Mouse (Mus musculus) testis, postnatal 10 days (tissue): Measurements from ENCODE around the gene Snapc4.

Experiments
- DNase-seq: peaks from one replicate; pipeline ENCODE4 v3.0.0; 2021; ENCODE audit warnings: low spot score

The Snapc4 gene

DNA sequence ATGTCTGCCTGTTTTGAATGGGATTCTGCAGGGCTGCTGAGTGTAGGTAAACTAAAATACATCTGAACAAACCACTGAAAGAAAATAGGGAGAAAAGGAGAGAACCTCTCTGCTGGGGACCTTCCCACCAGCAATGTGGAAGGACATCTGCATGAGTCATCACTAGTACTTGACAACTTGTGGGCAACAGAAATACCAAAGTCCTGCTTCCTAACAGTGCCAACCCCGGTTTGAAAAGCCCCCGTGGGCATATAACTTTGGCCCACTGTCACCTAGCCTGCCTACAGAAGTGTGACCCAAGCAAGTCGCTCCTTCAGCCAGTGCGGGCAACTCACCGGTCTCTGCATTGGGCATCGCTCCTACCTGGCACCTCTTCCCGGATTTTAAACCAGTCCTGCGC, 8.1 kb downstream of the Snapc4 start:
- no peak for DNase-seq

GRCm38 (mm10) chr2:26368572-26368971, 11.9 kb downstream of the Snapc4 start:
- DNase-seq: no peak

DNA sequence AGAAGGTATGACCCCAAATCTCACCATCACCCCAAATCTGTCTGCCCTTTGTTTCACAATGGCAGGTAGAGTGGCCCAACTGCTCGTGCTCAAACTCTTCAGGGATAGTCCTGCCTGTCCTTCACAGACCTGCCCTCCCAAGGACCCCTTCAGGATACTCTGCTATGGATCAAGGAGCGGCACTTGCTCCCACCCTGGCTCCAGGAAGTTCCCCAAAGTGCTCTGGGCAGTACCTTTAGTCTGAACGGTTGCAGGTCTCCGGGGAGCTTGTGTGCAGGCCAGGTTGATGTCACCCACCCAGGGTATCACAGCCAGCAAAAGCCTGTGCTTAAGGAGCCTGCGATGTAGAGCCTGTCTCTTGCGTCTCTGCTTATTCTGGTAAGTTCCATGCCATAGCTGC, 12.5 kb downstream of the Snapc4 start:
- DNase-seq: no peak

- DNase-seq: peak; percentile 90
These were observed 15.6 kb downstream of the Snapc4 start for GRCm38 (mm10) chr2:26364738-26365465.

DNA sequence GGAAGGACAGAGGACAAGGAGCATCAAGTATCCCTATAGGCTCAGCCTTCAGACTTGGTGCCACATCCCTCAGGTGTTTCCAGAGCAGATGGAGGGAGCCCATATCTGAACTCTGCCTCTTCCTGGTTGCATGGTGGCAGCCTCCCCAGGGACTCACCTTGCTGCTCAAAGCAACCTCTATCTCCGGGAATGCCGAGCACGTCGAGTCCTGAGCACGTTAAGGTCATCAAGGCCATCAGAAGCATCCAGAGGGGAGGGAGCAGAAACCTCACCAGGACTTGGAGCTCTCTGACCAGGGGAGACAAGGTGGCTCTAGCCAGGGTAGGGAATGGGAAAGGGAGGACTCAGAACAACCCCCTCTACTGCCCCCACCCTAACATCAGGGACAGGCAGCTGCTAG, 17.0 kb downstream of the Snapc4 start:
- DNase-seq: no peak

- DNase-seq: no peak
These were observed 17.5 kb downstream of the Snapc4 start for GRCm38 (mm10) chr2:26362991-26363390.

DNA sequence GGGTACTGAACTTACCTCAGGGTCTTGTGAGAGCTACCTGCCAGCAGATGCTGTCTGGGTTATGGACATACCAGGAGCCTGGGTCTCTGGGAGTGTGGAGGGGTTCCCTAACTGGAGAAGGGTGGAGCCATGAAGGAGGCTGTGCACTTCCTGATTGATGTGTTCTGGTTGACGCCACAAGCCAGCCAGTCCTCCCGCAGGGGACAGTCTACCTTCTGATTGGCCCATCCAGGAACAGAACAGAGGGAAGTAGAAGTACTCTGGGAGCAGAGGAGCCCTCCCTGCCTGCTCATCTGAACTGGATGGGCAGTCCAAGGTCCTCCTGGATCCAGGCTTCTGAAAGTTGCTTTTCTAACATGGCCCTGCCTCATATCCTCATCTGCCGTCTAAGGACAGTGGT, 19.7 kb downstream of the Snapc4 start, which contains the start of gene Card9:
TSS of gene Card9 (minus strand) at position 147 of the 400 bp plus-strand sequence.
- no peak for DNase-seq

GRCm38 (mm10) chr2:26359983-26360382, 20.5 kb downstream of the Snapc4 start:
- no peak for DNase-seq

DNA sequence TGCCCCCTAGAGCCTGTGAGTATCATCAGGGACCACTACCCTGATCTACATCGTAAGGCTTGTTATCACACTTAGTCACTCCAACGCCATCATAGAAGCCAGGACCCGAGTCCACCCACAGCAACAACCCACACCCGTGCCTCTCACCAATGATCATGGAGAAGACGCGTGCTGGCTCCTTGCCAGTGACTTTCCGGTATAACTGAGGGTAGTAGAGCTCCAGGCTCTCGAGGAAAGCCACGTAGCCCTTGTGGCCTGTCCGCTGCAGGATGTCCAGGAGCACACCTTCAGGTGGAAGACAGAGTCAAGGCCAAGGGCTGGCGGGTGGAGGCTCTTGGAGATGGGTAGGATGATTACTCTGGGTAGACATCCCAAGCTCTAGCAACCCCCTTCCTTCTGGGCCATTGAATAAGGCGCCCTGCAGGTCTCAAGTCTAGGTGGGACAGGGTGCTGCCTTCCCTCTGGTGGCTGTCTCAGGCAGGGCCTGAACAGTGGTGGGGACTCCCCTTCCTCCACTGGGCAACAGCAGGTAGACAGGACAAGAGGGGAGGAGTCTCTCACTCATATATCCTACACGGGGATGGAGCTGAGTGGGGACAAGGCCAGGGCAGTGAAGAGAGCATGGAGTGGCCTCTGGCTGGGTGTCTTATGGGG, 21.7 kb downstream of the Snapc4 start:
- no peak for DNase-seq

DNA sequence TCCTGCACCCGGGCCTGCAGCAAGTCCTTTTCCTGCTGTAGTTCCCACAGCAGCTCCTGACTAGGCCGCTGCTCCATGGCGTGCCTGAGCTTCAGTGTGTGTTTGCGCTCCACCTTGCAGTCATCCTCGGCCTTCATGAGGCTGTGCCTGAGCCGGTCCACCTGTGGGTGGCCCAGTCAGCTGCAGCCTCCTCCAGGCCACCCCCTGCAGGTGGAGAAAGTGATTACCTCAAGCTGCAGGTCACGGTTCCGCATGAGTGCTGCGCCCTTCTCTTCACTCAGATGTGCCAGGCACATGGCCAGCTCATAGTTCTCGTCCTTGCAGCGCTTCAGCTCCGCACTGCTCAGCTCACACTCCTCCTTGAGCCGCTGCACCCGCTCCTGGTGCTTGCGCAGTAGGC, 23.0 kb downstream of the Snapc4 start:
- DNase-seq: no peak

DNA sequence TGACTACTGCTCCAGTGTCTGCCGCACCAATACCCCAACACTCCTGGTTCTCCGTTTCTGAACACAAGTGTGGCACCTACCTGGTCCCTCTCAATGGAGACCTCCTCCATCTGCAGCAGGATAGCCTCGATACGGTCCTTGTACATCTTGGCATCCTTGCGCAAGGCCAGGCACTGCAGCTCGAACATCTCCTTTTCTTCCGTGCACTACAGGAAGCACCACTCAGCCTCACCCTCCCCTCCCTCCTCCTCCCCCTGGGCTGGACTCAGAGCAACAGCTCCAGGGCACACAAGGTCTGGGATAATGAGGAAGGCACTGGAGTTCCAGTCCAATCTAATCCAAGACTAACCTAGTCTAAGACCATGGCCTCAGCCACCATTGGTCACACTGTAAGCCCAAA, 23.8 kb downstream of the Snapc4 start:
- no peak for DNase-seq

DNA sequence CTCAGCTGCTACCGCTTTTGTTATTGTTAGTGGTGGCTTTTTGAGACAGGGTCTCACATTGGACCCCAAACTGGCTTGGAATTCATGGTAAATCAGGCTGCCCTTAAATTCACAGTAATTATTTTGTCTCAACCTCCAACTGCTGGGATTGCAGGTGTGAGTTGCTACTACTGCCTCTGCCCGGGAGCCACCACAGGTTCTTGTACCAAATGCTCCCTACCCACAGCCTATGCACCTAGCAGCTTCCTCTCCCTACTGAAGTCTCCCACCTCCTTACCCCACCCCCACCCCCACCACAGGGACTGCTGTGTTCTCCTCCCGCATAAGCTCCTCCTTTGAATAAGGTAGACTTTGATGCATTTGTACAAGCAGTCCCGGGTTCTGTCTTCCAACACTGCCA, 24.2 kb downstream of the Snapc4 start:
- no peak for DNase-seq

DNA sequence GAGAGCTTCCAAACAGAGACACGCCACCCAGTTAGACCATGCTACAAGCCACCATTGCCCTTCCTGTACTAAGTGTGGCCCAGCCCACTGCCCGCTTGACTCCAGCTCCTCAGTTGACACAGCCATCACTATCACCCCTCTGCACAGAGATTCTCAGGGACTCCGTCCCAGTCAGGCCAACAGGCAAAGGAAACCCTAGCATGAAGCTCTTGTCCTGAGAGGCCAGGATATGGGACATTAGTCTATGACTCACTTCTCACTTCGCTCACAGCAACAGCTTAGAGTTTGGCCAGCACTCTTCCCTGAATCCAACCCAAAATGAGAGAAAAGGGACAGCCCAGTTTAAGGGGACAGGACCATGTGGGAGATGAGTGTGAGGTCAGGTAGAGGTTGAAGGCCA, 26.1 kb downstream of the Snapc4 start:
- no peak for DNase-seq

GRCm38 (mm10) chr2:26353066-26353980, 27.1 kb downstream of the Snapc4 start:
- no peak for DNase-seq

GRCm38 (mm10) chr2:26352291-26352910, 28.1 kb downstream of the Snapc4 start:
- DNase-seq: no peak

DNA sequence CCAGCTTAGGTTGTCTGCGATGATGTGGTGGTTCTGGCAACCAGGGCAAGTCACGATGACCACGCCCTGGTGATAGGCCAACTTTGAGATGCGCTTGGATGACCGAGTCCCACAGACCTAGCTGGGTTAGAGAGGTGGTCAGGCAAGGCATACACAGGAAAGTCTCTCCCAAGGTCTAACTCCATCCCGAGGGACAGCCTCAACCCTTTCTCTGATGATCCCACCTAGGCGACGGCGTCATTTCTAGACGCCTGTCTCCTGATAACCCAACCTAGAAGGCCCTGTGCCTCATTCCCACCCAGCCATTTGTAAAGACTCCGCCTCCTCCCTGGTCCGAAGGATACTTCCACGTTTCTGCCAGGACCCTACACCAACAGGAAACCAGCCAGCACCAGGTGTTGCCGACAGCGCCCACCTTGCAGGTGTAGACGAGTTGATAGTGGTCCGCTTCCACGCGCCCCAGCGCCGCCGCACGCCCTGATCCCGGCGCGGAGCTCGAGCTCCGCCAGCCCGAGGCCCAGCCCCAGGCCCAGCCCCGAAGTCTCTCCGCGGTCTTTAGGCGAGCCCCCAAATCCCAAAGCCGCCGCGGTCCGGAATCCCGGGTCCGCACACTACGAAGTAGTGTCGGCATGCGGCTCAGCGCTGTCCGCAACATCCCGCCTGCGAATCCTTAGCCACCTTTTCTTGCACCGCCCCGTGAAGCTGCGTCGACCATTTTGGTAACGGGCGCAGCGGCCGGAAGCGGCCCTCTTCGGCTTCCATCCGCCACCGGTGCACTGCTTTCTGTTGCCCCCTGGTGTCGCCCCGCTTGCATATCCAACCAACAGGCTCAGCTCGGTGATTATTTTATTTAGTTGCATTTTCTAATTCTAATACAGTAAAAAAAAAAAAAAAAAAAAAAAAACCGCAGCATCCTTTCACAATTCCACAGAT, 28.8 kb downstream of the Snapc4 start, which contains the start of gene Dnlz:
TSS of gene Dnlz (minus strand) at position 753 of the 933 bp plus-strand sequence.
- DNase-seq: peak; percentile 95

GRCm38 (mm10) chr2:26348241-26348640, 32.2 kb downstream of the Snapc4 start:
- DNase-seq: no peak

DNA sequence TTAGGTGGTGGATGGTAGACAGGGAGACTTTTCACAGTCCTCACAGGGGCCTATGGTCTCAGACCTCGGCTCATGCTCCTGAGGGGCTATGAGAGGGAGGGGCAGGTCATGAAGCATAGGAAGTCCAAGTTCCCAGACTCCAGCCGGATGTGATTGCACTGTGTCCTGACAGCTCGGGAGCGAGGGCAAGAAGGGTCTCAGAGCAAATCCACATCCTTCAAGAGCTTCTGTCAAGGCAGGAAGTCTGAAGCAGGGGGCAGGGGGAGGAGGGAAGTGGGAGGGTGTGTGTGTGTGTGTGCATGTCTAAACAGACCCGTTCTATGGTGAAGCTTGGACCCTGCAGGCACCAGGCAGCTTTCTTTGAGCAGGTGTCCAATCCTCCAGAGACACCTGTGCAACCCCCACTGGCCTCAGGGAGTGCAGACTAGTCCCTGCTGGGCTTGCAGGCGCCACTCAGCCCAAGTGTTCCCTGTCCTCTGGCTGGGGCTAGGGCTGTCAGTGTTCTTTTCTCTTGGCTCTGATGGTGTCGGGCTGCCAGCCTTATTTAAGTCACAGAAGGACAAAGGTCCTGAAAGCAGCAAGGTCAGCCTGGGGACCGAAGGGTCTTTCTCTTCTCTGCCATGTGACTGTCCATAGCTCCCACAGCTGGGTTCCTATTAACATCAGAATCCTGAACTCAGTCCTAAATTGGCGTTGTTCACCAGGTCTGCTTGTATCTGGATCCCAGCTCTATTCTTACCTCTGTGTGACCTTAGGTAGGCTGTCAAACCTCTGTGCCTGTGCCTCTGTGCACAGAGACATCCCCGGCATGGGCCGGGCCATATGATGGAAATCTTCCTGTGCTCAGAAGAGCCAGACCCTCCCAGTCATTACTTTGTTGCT, 37.6 kb downstream of the Snapc4 start:
- no peak for DNase-seq

DNA sequence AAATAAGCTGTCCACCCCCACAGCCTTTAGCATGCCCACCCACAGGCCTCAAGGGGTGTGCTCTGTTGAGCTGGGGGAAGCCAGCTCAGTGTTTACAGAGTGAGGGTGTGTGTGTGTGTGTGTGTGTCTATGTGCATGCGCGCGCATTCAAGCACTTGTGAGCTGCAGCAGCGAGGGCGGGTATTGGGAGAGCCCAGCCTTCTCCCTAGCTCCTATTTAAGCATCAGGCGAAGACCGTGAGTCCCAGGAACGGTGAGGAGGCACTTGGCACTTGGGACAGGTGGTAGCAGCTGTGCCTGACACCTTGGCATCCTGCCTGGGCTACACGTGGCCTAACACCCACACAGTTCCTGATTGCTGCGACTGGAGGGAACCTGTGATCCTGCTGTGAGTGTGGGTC, 38.4 kb downstream of the Snapc4 start:
- peak; percentile 83 for DNase-seq

DNA sequence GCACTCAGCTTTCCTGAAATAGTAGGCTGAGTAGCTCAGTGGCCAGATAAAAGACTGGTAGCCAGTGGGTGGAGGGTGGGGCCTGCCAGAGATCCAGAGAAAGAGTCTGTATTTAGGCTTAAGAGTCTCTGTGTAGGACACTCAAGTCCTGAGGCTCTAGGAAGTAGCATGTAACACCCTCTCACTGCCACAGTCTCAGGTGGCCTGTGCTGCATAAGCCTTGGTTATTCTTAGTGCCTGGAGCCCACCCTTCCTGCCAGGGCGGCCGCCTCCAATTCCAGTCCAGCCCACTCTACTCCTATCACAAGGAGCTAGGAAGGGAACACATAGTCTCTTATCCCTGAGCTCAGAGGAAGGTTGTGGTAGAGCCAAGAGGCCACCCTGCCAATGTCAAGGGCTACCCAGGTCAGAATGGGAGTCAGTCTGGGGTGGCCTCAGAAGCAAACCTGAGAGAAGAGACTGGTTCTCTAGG, 38.9 kb downstream of the Snapc4 start:
- DNase-seq: no peak
